ENCODE assay signal across 8 mouse cellular contexts in genomic region chr17:29660076-29660761, GRCm38 (mm10). TPM values are rescaled to one million over a fixed set of nuclear protein-coding genes. Genes with fewer than 3 reads are reported as not detected.
DNase-seq lines count a peak whose midpoint lies in the region; ATAC-seq and TF ChIP-seq lines count a peak whose summit lies in the region.

Cmtr1 (plus strand) TSS chr17:29660595.

- peak within 1 kb of the TSS; percentile 79 for H3K4me2 ChIP-seq in heart, embryonic 12.5 days
- H3K4me2 ChIP-seq in kidney, postnatal 0 days (ENCODE audit: low read length), result peak within 1 kb of the TSS; percentile 90
- H3K4me2 ChIP-seq in liver, embryonic 11.5 days, result peak within 1 kb of the TSS; percentile 95
- peak within 1 kb of the TSS; percentile 72 for H3K4me2 ChIP-seq in stomach, embryonic 14.5 days (replicated peaks; ENCODE audit: low read depth, low read length)

- peaks cover 13% of the 10 kb centered on the region for H3K79me3 ChIP-seq in C2C12 (ENCODE audit: low read depth)

- H3ac ChIP-seq in C2C12 (ENCODE audit: control insufficient read depth, insufficient read length, low read depth), result peak within 1 kb of the TSS; percentile 76

- no peak for TF ChIP-seq CTCF in C2C12 (IDR thresholded peaks at IDR 0.05; ENCODE audit: control insufficient read depth, insufficient read depth, insufficient read length)
- TF ChIP-seq CTCF in brain, embryonic 14.5 days (IDR thresholded peaks at IDR 0.05; ENCODE audit: borderline replicate concordance, extremely low read depth, insufficient read depth, insufficient read length), result no peak
- TF ChIP-seq CTCF in kidney, postnatal 0 days (IDR thresholded peaks at IDR 0.05; ENCODE audit: low read depth), result no peak

- H3K9ac ChIP-seq in heart, embryonic 12.5 days, result peak within 1 kb of the TSS; percentile 96
- H3K9ac ChIP-seq in kidney, postnatal 0 days (ENCODE audit: low read depth, low read length), result peak within 1 kb of the TSS; percentile 95
- peak within 1 kb of the TSS; percentile 97 for H3K9ac ChIP-seq in liver, embryonic 11.5 days (ENCODE audit: low read depth, low read length)
- H3K9ac ChIP-seq in stomach, embryonic 14.5 days (replicated peaks; ENCODE audit: low read depth, low read length), result peak within 1 kb of the TSS; percentile 87

- H3K4me1 ChIP-seq in erythroblast, embryonic 14.5 days (ENCODE audit: control insufficient read depth), result peaks cover 61% of the 10 kb centered on the region
- H3K4me1 ChIP-seq in heart, embryonic 12.5 days (replicated peaks), result peaks cover 16% of the 10 kb centered on the region; the same call in 1 of the 2 replicates
- no peaks in the 10 kb centered on the region for H3K4me1 ChIP-seq in kidney, postnatal 0 days (replicated peaks; ENCODE audit: insufficient read depth, low read length)
- peaks cover 15% of the 10 kb centered on the region for H3K4me1 ChIP-seq in liver, embryonic 11.5 days (replicated peaks; ENCODE audit: control insufficient read depth, insufficient read depth, low read length)
- H3K4me1 ChIP-seq in stomach, embryonic 14.5 days (ENCODE audit: control insufficient read depth, insufficient read depth, low read length), result peaks cover 7% of the 10 kb centered on the region; the same call in 1 of the 2 replicates

- ATAC-seq in heart, embryonic 12.5 days (ENCODE audit: insufficient number of reproducible peaks, low FRiP score), result peak; percentile 97
- peak; percentile 99 for ATAC-seq in kidney, postnatal 0 days (replicated peaks; ENCODE audit: low FRiP score, low read depth)
- ATAC-seq in liver, embryonic 11.5 days (replicated peaks; ENCODE audit: low FRiP score), result peak; percentile 90
- peak; percentile 99 for ATAC-seq in stomach, embryonic 14.5 days (ENCODE audit: insufficient number of reproducible peaks, insufficient read depth, low FRiP score, low read depth)

- peaks cover 41% of the 10 kb centered on the region for H3K79me2 ChIP-seq in C2C12 (ENCODE audit: control insufficient read depth, insufficient read depth)

- no peaks in the 10 kb centered on the region for H3K9me3 ChIP-seq in erythroblast, embryonic 14.5 days (ENCODE audit: control insufficient read depth, low read length)
- H3K9me3 ChIP-seq in heart, embryonic 12.5 days (replicated peaks), result no peaks in the 10 kb centered on the region
- H3K9me3 ChIP-seq in kidney, postnatal 0 days (replicated peaks; ENCODE audit: low read length), result no peaks in the 10 kb centered on the region
- no peaks in the 10 kb centered on the region for H3K9me3 ChIP-seq in liver, embryonic 11.5 days (ENCODE audit: control insufficient read depth, low read length)
- no peaks in the 10 kb centered on the region for H3K9me3 ChIP-seq in stomach, embryonic 14.5 days (ENCODE audit: control insufficient read depth, low read depth, low read length)

- peak; percentile 96 for DNase-seq in brain, embryonic 14.5 days (ENCODE audit: low read depth)
- peak; percentile 95 for DNase-seq in kidney, postnatal 0 days (ENCODE audit: low spot score)
- DNase-seq in liver, embryonic 11.5 days (ENCODE audit: low spot score), result peak; percentile 97
- peak; percentile 94 for DNase-seq in naive thymus-derived CD4-positive, alpha-beta T cell, adult 2 months (ENCODE audit: low read depth)

- peaks cover 22% of the 10 kb centered on the region for H3K36me3 ChIP-seq in C2C12 (ENCODE audit: control insufficient read depth, insufficient read depth)
- peaks cover 34% of the 10 kb centered on the region for H3K36me3 ChIP-seq in erythroblast, embryonic 14.5 days (ENCODE audit: control insufficient read depth)
- H3K36me3 ChIP-seq in heart, embryonic 12.5 days, result peaks cover 22% of the 10 kb centered on the region
- peaks cover 14% of the 10 kb centered on the region; the same call in 1 of the 2 replicates for H3K36me3 ChIP-seq in kidney, postnatal 0 days (ENCODE audit: insufficient read depth, low read length)
- peaks cover 11% of the 10 kb centered on the region for H3K36me3 ChIP-seq in liver, embryonic 11.5 days (ENCODE audit: control insufficient read depth, insufficient read depth, low read length)
- H3K36me3 ChIP-seq in stomach, embryonic 14.5 days (ENCODE audit: control insufficient read depth, insufficient read depth, low read length), result peaks cover 10% of the 10 kb centered on the region

- H3K27me3 ChIP-seq in C2C12 (ENCODE audit: control insufficient read depth, insufficient read depth, insufficient read length), result no peaks in the 10 kb centered on the region
- H3K27me3 ChIP-seq in erythroblast, embryonic 14.5 days (ENCODE audit: control insufficient read depth), result no peaks in the 10 kb centered on the region
- H3K27me3 ChIP-seq in heart, embryonic 12.5 days (replicated peaks), result no peaks in the 10 kb centered on the region
- H3K27me3 ChIP-seq in kidney, postnatal 0 days (ENCODE audit: insufficient read depth, low read length), result no peaks in the 10 kb centered on the region
- no peaks in the 10 kb centered on the region for H3K27me3 ChIP-seq in liver, embryonic 11.5 days (replicated peaks; ENCODE audit: control insufficient read depth, insufficient read depth, low read length)
- no peaks in the 10 kb centered on the region for H3K27me3 ChIP-seq in stomach, embryonic 14.5 days (ENCODE audit: control insufficient read depth, insufficient read depth, low read length)

- H3K4me3 ChIP-seq in C2C12 (ENCODE audit: insufficient read depth, poor library complexity, severe bottlenecking), result peak within 1 kb of the TSS; percentile 86
- H3K4me3 ChIP-seq in erythroblast, embryonic 14.5 days (replicated peaks), result peak within 1 kb of the TSS; percentile 90
- H3K4me3 ChIP-seq in heart, embryonic 12.5 days, result peak within 1 kb of the TSS; percentile 87
- H3K4me3 ChIP-seq in kidney, postnatal 0 days (replicated peaks; ENCODE audit: low read depth, low read length), result peak within 1 kb of the TSS; percentile 97
- H3K4me3 ChIP-seq in liver, embryonic 11.5 days (ENCODE audit: low read depth, low read length), result peak within 1 kb of the TSS; percentile 99
- H3K4me3 ChIP-seq in stomach, embryonic 14.5 days (ENCODE audit: low read depth, low read length), result peak within 1 kb of the TSS; percentile 78

- WGBS in heart, embryonic 12.5 days, result 1% methylated on average over 41 of the region's 41 CpGs
- WGBS in kidney, postnatal 0 days, result under 1% methylated on average over 40 of the region's 41 CpGs
- 1% methylated on average over 37 of the region's 41 CpGs for WGBS in liver, embryonic 11.5 days
- 1% methylated on average over 41 of the region's 41 CpGs for WGBS in stomach, embryonic 14.5 days

- peak within 1 kb of the TSS; percentile 94 for H3K27ac ChIP-seq in heart, embryonic 12.5 days (ENCODE audit: poor library complexity, severe bottlenecking)
- H3K27ac ChIP-seq in kidney, postnatal 0 days, result peak within 1 kb of the TSS; percentile 95
- peak within 1 kb of the TSS; percentile 97 for H3K27ac ChIP-seq in liver, embryonic 11.5 days (ENCODE audit: low read depth, low read length)
- H3K27ac ChIP-seq in stomach, embryonic 14.5 days (ENCODE audit: low read length), result peak within 1 kb of the TSS; percentile 79

- peak; percentile 83 for TF ChIP-seq POLR2A in brain, embryonic 14.5 days (IDR thresholded peaks at IDR 0.05; ENCODE audit: borderline replicate concordance, extremely low read depth, insufficient read depth, insufficient read length, poor library complexity, severe bottlenecking)

TF ChIP-seq in C2C12, 6 proteins besides CTCF, POLR2A, EP300 and RAD21:
- TF ChIP-seq MAX (IDR thresholded peaks at IDR 0.05) (peak; percentile 32), CEBPB (IDR thresholded peaks at IDR 0.05; ENCODE audit: low read depth) (no peak), MYOD1 (IDR thresholded peaks at IDR 0.05; ENCODE audit: control insufficient read depth, insufficient read length, low read depth) (no peak), MYOG (IDR thresholded peaks at IDR 0.05; ENCODE audit: control insufficient read depth, extremely low read depth, insufficient read length) (no peak), FOSL1 (IDR thresholded peaks at IDR 0.05; ENCODE audit: insufficient read depth, low read length, poor library complexity, severe bottlenecking) (no peak), USF1 (IDR thresholded peaks at IDR 0.05; ENCODE audit: low read depth) (no peak)

RNA-seq across cellular contexts. Expression of gene Cmtr1, which starts in this region (rescaled TPM):
- 33.4 TPM for polyA plus RNA-seq in C2C12 (2012; fragmentation: generic; extraction: Trizol)
- 57.2 and 59.1 TPM in 2 replicates for polyA plus RNA-seq in brain, embryonic 14.5 days (2012; rRNA removed)
- 3.9 and 4.5 TPM in 2 replicates for polyA plus RNA-seq in erythroblast, embryonic 14.5 days (2012)
- 123 and 124 TPM in 2 replicates for polyA plus RNA-seq in heart, embryonic 12.5 days (2016; fragmentation: Nextera tagmentation; extraction: Ambion mirVana)
- 102 and 110 TPM in 2 replicates for polyA plus RNA-seq in kidney, postnatal 0 days (2015; fragmentation: Nextera tagmentation; extraction: Ambion mirVana)
- 126 and 130 TPM in 2 replicates for polyA plus RNA-seq in liver, embryonic 11.5 days (2014; fragmentation: Nextera tagmentation; extraction: Ambion mirVana)
- 109 and 117 TPM in 2 replicates for polyA plus RNA-seq in stomach, embryonic 14.5 days (2014; fragmentation: Nextera tagmentation; extraction: Ambion mirVana)

Comparison
In these comparisons a context has a peak if more than half of its experiments do, and no peak if none do; other contexts are left out.
1. Peak in every context shown above with its lines: DNase-seq, ATAC-seq, H3K4me3 ChIP-seq and H3K27ac ChIP-seq.